Mouse (Mus musculus): ENCODE measurements around the gene Strn.

Gene Strn

DNA sequence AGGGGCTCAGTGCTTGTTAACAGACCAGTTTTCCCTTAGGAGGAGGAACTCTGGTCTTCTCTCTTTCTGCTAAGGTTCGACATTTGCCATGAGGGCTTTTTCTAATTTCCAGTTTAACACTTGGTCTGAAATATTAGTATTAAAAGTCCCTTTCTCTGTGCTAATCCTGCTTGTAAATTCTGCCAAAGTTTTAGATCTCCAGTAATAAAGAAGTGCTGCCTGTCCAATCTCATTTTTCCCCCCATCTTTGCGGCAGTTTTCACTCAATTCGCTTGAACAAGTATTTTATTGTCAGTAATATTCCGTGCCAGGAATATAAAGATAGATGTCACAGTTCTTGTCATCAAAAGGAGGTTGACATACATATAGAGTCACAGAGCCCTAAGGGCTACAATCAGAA is at the start of gene Strn:
Gene Strn, minus strand, starts transcription at position 101 of the 400 bp plus-strand sequence.
- DNase-seq = no peak

DNA sequence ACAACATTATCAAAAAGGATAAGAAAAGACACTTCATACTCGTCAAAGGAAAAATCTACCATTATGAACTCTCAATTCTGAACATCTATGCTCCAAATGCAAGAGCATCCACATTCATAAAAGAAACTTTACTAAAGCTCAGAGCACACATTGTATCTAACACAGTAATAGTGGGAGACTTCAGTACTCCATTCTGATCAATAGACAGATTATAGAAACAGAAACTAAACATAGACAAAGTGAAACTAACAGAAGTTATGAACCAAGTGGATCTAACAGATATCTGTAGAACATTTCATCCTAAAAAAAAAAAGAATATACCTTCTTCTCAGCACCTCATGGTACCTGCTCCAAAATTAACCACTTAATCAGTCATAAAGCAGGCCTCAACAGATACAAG is 41.8 kb upstream of the Strn start:
- DNase-seq = no peak

DNA sequence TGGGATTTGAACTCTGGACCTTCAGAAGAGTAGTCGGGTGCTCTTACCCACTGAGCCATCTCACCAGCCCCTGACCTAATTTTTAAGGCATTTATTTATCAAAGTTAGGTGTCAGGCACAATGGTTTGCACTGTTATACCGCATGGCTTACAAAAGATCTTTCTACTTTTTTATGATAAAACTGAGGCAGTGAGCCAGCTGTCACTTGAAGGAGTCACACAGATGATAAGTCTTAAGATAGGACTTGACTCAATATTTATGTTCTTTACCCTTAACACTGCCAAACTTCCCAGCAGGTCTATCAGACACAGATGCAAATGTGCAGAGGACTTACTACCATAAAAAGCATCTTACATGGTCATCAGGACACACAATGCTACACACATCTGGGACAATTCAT is 35.3 kb upstream of the Strn start:
- no peak for DNase-seq

DNA sequence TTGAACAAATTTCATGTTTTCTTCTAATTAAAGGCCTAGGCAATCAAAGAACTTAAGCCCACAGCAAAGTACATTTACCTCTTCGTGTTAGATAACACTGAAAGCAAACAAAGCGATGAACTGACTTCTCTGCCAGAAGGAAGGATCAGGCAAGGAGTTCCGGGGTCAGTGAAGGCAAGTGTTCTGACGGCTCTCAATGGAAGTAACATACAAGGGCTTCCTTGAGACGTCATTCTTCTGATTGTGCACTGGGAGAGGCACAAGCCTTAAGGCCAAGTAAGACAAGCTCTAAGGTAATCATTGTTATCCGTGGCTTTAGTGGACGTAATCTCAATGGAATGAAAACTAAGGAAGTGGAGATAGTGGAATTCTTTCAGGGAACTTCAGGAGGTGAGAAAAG is 33.9 kb upstream of the Strn start:
- no peak for DNase-seq

DNA sequence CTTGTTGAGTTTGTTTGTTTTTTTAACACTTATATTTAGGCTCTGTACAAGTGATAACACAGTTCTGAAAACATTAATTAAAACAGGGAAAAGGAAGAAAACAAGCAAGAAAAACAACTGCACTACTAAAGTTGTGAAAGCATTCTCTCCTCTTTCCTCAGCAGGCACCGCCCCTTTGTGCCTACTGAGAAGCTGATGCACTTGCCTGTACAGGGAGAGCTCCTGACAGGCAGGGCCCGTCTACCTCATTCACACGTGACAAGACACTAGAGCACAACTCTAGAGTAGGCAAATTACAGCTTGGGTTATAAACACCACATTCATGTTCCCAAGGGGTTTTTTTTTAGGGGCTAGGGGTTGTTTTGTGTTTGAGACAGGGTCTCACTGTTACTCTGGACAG is 32.3 kb upstream of the Strn start:
- no peak for DNase-seq

DNA sequence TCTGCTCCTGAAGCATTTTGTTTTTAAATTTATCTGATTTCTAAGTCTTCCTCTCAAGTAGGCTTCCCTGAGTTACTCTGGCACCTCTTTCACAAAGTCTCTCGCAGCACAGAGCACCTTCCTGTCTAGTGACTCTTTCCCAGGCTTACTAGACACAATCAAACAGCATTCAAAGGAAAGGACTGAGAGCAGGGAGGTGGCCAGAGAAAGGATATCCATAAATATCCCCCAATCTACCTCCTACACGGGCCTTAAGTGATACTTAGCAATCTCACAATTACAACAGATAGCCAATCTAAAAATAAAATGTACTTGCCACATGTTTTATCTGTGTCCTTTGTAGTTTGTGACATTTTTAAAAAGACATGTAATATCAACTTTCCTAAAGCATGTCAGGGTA is 31.9 kb upstream of the Strn start:
- no peak for DNase-seq

DNA sequence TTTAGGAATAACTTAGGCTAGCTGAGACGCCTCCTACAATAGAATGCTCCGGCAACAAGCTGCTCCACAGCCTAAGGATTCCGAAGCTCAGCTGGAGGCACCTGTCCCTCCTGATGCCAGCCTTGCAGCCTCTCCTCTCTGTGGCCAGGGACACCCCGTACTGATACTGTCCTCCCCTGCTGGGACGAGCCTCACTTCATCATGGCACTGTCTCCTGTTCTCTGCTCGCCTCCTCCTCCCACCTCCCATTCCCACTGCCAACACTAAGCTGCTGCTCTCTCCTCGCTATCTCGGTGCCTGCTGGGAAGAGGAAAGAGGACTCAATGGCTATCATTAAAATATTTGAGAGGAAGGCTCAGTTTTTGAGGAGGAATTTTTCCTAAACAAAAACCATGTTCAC is 30.6 kb upstream of the Strn start:
- no peak for DNase-seq

DNA sequence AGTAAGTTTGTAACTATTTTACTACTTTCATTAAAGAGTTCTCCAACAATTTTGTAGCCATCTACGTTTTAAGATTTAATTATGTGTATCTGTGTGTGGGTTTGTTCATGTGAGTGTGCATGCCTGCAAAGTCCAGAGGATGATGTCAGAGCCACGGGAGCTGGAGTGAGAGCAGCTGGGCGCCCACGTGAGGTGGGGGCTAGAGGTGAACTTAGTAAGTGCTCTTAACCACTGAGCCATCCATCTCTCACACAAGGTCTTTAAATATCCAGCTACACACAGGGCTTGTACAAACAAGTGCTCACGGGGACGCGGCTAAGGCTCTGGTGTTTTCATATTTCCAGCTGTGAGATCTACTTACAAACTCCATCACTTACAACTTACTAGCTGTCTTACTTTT is 29.1 kb upstream of the Strn start:
- no peak for DNase-seq

DNA sequence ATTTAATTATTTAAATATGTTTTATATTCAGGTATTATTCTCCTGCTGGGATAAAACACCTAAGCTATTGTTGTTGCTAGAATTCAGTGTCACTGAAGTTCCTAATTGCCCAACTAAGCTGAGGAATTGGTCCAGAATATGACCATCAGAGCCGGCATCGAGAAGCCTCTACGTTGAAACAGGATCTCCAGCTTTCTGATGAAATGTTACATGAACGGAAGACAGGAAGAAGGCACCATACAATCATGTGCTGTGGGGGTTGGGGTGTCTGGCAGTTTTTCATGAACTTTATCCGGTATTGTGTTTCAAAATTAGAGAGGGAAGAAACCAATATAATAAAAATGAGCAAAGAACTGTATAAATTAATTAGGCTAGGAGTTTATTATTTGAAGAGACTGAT is 26.3 kb upstream of the Strn start:
- DNase-seq = no peak

DNA sequence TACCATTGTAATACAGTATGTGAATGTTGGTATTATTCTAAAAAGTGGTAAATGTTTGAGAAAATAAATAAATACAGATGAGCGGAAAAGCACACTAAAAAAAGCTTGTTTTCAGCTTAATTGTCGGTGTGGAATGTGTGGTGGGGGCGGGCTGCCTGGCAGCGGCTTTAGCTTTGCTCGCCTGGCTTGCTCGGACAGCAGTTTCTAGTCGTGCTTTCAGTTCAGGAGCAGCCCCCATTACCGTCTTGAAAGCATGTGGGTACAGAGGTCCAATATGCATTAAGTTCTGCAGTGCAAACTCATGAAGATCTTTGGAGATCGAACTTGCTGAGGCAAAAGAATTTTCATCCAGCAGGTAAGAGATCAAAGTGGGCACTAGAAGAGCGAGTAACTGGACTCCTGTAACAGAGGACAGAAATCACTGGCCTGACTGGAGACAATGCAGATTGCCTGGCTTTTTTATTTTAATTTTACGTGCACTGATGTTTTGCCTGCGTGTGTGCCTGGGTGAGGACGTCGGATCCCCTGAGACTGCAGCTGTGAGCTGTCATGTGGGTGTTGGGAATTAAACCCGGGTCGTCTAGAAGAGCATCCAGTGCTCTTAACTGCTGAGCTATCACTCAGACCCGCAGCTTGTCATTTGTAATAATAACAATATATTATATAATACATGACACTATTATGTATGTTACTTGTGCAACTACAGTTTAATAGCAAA is 16.1 kb upstream of the Strn start:
- no peak for DNase-seq

DNA sequence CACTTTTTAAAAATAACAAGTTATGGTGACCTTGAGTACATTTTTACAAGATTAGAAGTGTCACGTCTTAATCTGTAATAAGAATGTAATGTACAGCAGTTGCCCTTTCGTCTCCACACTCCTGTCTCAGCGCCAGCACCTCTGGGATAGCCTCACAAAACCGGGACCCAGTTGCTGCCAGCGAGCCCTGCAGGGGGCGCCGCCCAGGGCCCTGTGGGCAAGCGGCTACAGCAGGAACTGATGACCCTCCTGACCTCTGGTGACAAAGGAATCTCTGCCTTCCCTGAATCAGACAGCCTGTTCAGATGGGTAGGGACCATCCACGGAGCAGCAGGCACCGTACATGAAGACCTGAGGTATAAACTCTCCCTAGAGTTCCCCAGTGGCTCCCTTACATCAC is 15.1 kb upstream of the Strn start:
- DNase-seq = no peak

DNA sequence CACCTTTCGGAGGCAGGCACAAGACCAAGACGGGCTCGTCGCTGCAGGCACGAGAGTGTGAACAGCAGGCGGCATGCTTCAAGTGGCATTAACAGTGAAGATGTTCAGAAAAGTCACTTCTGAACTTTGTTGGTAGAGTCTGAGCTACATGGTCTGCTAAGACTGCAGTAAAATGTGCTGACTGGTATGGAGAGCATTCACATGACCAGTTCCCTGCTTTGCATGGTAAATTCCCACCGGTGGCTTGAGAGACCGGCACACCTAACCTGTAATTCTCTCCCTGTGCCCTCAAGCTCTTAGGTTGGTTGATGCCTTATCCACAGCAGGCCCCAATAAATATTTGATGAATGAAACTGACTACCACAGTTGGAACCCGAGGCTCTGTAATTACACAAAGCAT is 11.4 kb upstream of the Strn start:
- DNase-seq = no peak

DNA sequence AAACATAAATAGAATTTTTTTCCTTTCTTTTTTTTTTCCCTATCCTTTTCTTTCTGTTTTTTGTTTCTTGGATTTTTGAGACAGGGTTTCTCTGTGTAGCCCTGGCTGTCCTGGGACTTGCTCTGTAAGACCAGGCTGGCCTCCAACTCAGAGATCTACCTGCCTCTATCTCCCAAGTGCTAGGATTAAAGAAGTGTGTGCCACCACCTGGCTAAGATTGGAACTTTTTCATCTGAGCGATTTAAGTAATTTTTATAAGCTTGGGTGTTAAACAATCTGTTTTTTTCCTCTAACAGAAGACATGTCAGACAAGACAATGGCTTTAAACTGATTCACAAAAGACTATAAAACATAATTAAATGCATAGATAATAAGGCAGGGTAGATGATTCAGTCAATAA is 1.4 kb upstream of the Strn start:
- DNase-seq = no peak

DNA sequence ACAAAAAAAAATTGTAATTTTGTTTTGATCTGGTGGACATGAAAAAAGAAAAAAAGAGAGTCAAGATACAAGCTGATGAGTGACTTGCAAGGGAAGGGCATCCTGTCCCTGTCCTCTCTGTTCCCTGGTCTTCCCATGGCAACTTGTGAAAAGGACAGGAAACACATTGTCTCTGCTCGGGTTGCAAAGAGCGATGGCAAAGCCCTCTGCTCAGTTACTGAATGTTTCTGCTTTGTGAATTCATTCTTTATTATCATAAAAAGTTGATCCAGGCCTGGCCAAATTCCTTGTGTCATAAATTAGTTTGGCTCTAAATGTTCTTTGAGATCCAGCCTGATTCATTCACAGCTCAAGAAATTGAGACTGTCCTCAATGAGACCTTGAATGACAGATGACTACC is 775 bp upstream of the Strn start:
- no peak for DNase-seq

DNA sequence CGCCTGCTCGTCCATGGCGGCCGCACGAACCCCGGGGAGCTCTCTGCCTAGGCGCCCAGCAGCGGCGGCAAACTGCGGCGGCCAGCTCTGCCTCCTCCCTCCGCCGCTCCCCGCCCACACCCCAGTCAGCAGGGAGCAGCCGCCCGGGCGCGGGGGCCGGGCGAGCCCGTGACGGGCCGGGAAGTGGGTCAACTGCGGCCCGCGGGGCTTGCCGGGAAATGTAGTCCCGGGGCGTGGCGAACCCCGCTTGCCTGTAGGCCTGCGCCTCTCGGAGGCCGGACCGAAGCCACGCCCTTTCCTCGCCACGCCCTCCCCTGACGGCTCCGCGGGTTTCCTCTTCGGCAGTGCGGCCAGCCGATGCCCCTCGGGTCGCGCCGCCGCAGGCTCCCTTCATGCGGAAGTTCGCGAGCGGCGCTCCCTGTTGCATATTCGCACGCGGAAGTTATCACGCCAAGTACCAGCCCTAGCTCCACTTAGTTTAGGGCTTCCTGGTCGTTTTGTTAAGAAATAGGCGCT is 465 bp downstream of the Strn start:
- DNase-seq = peak; percentile 100

DNA sequence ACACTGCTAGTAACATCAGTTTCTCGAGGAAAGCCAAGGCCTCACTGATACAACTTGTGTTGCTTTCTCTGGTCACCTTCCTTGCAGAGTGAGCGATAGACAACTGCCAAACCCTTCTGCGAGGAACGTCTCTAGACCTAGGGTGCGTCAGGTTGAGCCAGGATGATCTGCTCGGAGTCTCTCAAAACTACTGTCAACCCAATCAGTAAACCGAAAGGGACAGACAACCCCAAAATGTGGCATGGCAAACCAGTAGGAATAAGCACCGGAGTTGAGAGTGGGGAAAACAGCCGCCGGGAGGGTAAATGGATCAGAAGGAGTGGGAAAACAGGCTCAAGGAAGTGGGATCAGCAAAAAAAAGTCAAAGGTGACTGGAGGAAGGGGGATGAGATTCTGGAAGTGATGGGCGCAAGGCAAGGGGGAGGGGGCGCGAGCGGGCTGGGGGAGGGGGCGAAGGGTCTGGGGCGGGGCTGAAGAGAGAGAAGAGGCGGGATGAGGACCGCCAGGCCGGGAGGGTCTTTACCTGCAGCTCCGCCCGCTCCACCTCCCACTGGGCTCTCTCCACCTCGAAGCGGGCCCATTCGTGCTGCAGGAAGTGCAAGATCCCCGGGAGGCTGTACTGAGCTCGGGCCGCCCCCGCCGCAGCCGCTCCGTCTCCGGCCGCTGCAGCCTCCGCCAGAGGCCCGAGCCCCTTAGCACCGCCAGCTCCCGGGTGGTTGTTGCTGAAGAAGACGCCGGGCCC is 1.1 kb downstream of the Strn start:
- DNase-seq = peak in 1 of 2 experiments; percentile 24

DNA sequence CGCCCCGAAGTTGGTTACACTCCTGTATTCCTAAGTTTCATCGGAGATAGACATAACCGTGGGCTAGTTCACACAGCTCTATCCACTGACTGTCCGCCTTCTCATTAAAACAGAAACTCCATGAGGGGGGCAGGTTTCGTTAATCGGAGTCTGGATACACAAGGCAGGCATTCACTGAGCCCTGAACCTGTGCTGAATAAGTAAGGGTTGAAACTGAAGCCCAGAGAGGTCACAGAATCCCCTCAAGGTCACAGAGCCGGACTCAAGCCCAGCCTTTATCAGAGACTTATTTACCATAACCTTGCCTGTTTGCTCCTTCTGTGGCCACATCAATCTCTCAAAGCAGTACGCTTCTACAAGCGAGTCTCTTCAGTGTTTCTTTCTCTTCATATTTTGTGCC is 2.2 kb downstream of the Strn start:
- DNase-seq = no peak

DNA sequence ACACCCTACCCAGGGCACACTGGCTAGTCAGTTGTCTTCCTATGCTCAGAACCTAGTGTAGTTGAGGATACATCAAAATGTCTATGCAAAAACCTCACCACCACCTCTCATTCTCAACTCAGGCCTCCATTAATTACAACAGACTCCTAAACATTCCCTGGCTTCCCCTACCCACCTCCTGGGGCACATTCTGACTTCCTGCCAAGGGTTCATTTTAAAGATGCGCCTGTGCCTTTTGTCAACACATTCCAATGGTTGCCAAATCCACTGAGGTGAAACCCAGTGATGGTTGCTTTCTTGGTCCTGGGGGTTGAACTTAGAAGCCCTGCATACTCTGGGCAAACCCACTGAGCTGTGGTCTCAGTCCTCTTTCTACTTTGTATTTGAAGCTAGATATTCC is 4.9 kb downstream of the Strn start:
- DNase-seq = no peak

DNA sequence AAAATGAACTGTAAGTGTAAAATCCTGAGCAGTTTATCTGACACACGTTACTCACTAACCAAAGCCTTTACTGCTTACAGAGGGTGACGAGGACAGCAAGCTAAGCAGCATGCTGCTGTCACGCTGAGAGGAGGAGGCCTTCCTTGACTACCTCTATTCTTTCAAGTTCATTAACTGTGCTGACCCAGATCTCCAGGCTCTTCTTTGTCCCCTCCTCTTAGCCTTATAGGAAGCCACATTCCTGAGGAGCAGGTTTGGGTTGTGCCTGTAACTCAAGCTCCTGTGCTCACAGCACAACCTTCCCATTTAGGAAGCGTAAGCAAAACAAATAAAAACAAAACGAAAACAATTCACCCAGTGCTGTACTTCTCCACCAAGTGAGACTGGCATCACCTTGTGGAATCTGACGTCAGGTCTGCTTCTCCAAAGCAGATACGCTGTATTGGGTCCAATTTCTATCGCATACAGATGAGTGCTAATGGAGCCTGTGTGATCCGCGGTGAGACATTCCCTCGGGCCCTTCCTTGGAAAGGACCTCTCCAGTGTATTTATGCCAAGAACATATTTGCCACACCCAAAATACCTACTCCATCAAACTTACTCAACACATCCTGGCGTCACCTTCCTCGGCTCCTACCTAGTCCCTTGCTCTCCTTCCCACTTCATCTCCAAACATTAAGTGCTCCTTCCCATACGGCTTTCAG is 10.1 kb downstream of the Strn start:
- no peak for DNase-seq

DNA sequence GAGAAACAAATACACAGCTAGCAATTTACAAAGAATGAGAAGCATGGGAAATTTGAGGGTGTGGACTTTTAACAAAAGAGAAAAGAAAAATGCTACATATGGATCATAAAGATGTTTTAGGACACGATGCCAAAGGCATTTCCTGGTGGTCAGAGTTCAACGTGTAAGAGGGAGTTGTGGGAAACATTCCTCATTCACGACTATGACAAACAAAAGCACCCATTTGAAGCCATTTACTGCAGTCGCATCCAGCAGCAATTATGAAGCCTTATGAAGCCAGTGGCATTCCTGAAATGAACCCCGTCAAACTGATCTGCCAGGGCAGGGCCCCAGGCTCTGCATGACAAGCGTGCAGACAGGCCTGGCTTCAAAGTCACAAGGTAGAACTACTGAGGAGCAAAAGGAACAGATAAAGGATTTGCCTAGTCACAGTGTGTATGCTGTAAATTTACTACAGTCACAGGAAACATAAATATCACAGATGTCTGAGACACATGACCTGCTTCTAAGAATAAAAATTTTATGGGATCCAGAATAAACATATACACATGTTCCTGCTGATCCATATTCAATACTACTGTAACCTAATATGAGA is 12.4 kb downstream of the Strn start:
- DNase-seq = no peak

DNA sequence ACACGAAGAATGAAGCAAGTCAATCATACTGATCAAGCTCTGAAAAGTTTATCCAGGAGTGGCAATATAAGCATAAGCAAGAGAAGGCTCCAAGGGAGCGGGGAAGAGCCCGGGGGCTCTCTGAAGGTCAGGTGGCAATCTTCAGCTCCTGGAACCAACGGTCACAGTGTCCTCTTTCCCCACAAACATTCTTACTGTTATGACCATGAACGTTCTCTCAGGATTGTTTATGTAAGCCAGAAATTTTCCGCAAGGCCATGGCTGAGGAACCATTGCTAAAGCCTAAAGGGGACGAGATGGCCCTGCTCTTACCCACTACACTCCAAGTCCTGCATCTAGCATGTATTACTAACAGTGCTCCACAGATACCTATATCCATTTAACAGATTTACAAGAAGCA is 15.3 kb downstream of the Strn start:
- DNase-seq = no peak

DNA sequence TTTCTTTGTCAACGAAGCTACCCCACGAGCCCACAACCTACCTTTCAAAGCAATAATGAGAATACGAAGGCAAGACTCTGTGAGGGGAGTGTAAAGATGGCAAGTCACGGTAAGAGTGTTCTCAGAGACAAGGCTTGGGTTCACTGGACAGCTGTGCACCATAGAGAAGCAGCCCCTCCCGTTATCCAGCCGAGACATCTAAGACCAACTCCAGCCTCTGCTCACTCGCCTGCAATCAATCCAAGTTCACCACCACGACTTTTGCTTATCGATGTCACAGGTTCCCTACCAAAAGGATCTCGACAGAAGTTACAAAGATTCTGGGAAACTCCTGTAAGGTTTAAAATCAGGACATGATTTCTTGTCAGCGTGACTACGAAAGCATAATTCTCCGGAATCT is 17.9 kb downstream of the Strn start:
- no peak for DNase-seq

DNA sequence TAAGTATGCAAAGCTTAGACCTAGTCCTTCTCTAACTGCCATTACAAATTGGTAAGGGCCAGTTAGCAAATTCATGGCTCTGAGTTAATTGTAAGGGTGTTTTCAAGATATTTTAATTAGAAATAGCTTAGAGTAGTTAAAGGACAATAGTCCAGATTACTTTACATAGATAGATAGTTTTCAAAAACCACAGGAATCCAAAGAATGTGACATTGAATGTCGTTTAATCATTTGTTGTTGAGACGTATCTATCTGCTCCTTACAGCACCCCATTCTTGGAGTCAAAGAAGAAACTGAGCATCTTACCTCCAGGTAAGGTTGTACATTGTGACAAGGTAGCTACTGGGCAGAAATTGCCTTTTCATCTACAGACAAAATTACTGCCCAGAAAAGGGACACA is 26.7 kb downstream of the Strn start:
- no peak for DNase-seq

DNA sequence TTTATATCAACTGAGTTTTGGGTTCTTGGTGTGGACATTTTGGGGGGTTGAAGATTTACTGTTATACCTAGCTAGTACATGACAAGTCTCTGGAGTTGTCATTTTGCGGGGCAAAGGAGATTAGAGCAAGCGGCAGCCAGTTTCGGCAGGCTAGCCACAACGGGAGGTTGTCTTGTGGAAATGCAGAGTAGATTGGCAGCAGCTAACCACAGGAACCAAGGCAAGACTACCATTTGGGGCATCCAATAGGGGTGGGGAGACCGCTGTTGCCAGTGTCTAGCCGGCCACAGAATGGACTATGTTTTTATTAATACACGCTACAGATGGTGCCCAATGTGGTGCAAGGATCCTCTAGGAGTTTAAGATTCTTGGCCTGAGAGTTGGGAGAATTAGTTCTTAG is 28.6 kb downstream of the Strn start:
- DNase-seq = no peak

Measured in spleen, adult 18-20 months (tissue).